Mouse (Mus musculus) embryonic fibroblast, embryonic 13.5 days (primary cell): ENCODE results near the gene Tmem236.

Experiments
- CTCF ChIP-seq: IDR thresholded peaks from 2 replicates; pipeline ENCODE4 v1.5.1; 2011; ENCODE audit warnings: mild to moderate bottlenecking, control low read depth, low read length, moderate library complexity, borderline replicate concordance; ENCODE audit not compliant: insufficient read depth
- POLR2A ChIP-seq: IDR thresholded peaks from 2 replicates; pipeline ENCODE4 v1.6.1; 2011; ENCODE audit warnings: low read depth, mild to moderate bottlenecking, control low read depth, low read length, moderate library complexity

DNA sequence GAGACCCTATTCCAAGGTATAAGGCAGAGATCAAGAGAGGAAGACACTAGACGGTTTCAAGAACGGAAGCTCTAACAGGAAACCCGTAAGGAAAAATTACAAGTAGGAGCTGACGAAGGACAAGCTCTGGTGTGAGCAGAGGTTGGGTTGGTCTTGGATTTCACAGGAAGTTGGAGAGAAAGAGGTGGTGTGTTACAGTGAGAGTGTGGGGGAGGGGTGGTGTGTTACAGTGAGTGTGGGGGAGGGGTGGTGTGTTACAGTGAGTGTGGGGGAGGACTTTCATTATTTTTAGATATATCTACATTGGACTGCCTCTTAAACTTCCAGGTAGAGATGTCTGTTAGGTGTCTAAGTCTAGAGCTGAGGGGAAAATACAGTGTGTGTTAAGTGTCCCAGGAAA, 16.4 kb downstream of the Tmem236 start:
- TF ChIP-seq POLR2A: no peak
- TF ChIP-seq CTCF: no peak
